Mouse (Mus musculus): ENCODE results near the gene Ccdc117.

DNA sequence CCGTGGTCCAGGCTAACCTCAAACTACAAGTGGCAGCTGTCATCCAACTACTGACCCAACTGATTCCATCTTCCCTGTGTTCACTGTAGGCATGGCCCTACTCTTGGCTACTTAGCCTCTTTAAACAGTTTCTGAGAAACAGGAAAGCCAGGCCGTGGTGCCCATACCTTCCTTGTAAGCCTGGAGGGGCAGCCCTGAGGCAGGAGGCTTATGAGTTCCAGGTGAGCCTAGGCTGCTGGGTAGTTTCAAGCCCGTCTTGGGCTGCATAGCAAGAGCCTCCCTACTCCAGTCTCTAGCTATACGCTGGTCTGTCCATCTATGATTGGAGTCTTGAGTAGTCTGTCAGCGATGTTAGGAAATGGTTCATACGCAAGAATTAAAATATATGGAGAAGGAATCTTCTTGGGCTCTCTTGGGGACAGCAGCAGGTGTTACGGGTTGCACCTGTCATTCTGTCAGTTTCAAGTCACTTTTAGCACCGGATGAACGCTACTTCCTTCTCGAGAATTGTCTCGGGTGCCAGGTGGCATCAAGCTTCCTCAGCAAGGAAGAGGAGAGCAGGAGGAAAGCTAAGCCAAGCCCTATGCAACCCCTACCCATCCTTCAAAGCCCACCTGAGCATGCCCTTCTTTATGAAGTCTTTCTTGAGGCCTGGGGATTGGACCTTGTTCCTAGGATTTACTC is 41.9 kb downstream of the Ccdc117 start:
- TF ChIP-seq CTCF (IDR thresholded peaks at IDR 0.05; ENCODE audit: low read depth, low read length) (no peak), POLR2A (IDR thresholded peaks at IDR 0.05; ENCODE audit: insufficient read depth, low read length) (no peak)
